Mouse (Mus musculus) lung, postnatal 4 days (tissue): ENCODE data around the gene Cog7.

Source experiments
- DNase-seq, 2 experiments: peaks; one replicate each; pipeline ENCODE4 v3.0.0; 2021

The Cog7 gene

GRCm38 (mm10) chr7:121890636-121891360 lies 90.7 kb downstream of the Cog7 start:
- no peak for DNase-seq

- DNase-seq: peak; percentile 75 to 88
Measured at GRCm38 (mm10) chr7:121880246-121880645, 101.3 kb downstream of the Cog7 start.

- DNase-seq: no peak
Measured at GRCm38 (mm10) chr7:121874784-121875183, 106.7 kb downstream of the Cog7 start.

GRCm38 (mm10) chr7:121873998-121874397 lies 107.5 kb downstream of the Cog7 start:
- peak; percentile 26 to 56 for DNase-seq

- no peak for DNase-seq
Measured at GRCm38 (mm10) chr7:121871631-121872030, 109.9 kb downstream of the Cog7 start.

GRCm38 (mm10) chr7:121864858-121865585 lies 116.5 kb downstream of the Cog7 start, which contains the start of gene Scnn1b:
Scnn1b (plus strand) TSS chr7:121865038.
- peak; percentile 59 to 72 for DNase-seq

GRCm38 (mm10) chr7:121858939-121859338 lies 122.6 kb downstream of the Cog7 start:
- no peak for DNase-seq

GRCm38 (mm10) chr7:121857177-121857884 lies 124.2 kb downstream of the Cog7 start:
- DNase-seq: no peak

GRCm38 (mm10) chr7:121848537-121849168 lies 132.9 kb downstream of the Cog7 start:
- peak in 1 of 2 experiments; percentile 34 for DNase-seq

- no peak for DNase-seq
Measured at GRCm38 (mm10) chr7:121845964-121846363, 135.5 kb downstream of the Cog7 start.

- DNase-seq: no peak
Measured at GRCm38 (mm10) chr7:121842234-121842633, 139.3 kb downstream of the Cog7 start.

- no peak for DNase-seq
Measured at GRCm38 (mm10) chr7:121840810-121841209, 140.7 kb downstream of the Cog7 start.

- DNase-seq: peak; percentile 70 to 80
Measured at GRCm38 (mm10) chr7:121836827-121837226, 144.7 kb downstream of the Cog7 start.

GRCm38 (mm10) chr7:121835392-121835791 lies 146.1 kb downstream of the Cog7 start:
- DNase-seq: no peak
